Mouse (Mus musculus): ENCODE results near the gene Arhgef5. TPM values are rescaled to one million over a fixed set of nuclear protein-coding genes. Genes with fewer than 3 reads are reported as not detected.

Gene Arhgef5
- polyA plus RNA-seq (2015; fragmentation: Illumina TruSeq; extraction: RNeasy Lipid Tissue Mini Kit (QIAGEN cat#74804); ENCODE audit: low read depth, low replicate concordance), result 2.1 TPM

DNA sequence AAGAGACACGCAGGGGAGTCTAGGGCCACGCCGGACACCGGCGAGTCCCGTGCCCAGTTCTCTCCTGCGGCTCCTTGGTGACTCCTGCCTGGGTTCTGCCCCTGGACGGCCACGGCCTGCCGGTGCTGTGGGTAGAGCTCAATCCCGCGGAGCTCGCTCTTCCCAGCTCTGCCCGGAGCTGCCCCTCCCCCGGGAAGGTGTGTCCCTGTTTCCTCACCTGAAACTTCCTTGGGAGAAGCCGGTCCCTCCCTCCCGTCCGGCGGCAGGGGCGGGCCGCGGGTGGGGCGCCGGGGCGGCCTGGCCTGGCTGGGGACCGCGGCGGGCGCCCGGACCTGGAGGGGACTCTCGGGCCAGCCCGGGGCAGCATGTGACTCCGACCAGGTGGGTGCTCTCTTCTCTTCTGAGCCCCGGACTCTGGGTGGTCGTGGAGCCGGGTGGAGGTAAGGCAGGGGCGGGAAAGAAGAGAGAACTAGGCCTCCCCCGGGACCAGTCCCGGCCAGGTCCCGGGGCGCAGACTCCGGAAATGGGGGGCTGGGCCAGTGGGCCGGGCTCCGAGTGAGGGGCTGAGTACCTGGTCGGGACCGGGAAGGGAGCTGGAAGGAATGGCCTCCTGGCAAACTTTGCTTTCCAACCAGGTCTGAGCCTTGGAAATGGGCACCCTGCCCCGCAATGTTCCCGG is at the start of gene Arhgef5:
Gene Arhgef5 (plus strand): TSS at position 220 of the 679 bp plus-strand sequence.

DNA sequence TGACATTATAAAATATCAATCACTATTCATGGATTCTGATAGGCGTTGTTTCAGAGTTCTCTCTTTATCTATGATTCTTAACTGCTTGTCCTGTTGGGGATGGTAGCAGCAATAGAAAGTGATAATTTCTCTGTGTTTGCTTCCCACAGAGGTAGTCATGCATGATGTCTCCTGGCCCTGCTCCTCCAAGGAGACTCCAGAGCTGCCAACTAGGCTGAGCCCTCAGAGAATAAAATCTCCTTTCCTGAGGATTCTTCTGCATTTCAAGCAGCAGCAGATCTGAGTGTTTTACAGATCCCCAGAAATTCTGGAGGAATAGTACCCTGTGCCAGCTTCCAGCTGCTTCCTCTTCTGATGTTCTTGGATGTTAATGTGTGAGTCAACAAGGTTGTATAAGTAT is 34.1 kb upstream of the Arhgef5 start, which contains the start of gene Olfr47:
Gene Olfr47 (plus strand): TSS at position 275 of the 400 bp plus-strand sequence.

GRCm38 (mm10) chr6:43309454-43309853 is 44.1 kb downstream of the Arhgef5 start, which contains the start of gene Nobox:
TSS of gene Nobox (minus strand) at chr6:43309554.

Other genes with a start within 250 kb of the Arhgef5 start
- not detected for gene Olfr441, start 159.2 kb upstream of the Arhgef5 start, polyA plus RNA-seq (2015; fragmentation: Illumina TruSeq; extraction: RNeasy Lipid Tissue Mini Kit (QIAGEN cat#74804); ENCODE audit: low read depth, low replicate concordance)
- gene Olfr237-ps1, start 119.0 kb upstream of the Arhgef5 start, polyA plus RNA-seq (2015; fragmentation: Illumina TruSeq; extraction: RNeasy Lipid Tissue Mini Kit (QIAGEN cat#74804); ENCODE audit: low read depth, low replicate concordance), result not detected
- gene Olfr437, start 102.3 kb upstream of the Arhgef5 start, polyA plus RNA-seq (2015; fragmentation: Illumina TruSeq; extraction: RNeasy Lipid Tissue Mini Kit (QIAGEN cat#74804); ENCODE audit: low read depth, low replicate concordance), result not detected
- gene Olfr13, start 93.4 kb upstream of the Arhgef5 start, polyA plus RNA-seq (2015; fragmentation: Illumina TruSeq; extraction: RNeasy Lipid Tissue Mini Kit (QIAGEN cat#74804); ENCODE audit: low read depth, low replicate concordance), result not detected
- not detected for gene Olfr435, start 68.4 kb upstream of the Arhgef5 start, polyA plus RNA-seq (2015; fragmentation: Illumina TruSeq; extraction: RNeasy Lipid Tissue Mini Kit (QIAGEN cat#74804); ENCODE audit: low read depth, low replicate concordance)
- gene Olfr434, start 52.6 kb upstream of the Arhgef5 start, polyA plus RNA-seq (2015; fragmentation: Illumina TruSeq; extraction: RNeasy Lipid Tissue Mini Kit (QIAGEN cat#74804); ENCODE audit: low read depth, low replicate concordance), result not detected
- not detected for gene Olfr47, start 34.1 kb upstream of the Arhgef5 start, polyA plus RNA-seq (2015; fragmentation: Illumina TruSeq; extraction: RNeasy Lipid Tissue Mini Kit (QIAGEN cat#74804); ENCODE audit: low read depth, low replicate concordance)
- gene Nobox, start 44.0 kb downstream of the Arhgef5 start, polyA plus RNA-seq (2015; fragmentation: Illumina TruSeq; extraction: RNeasy Lipid Tissue Mini Kit (QIAGEN cat#74804); ENCODE audit: low read depth, low replicate concordance), result not detected